Mouse (Mus musculus): Measurements from ENCODE around the gene Olfr878.

Olfr878 gene

GRCm38 (mm10) chr9:37917540-37917939 lies at the start of gene Olfr878:
Gene Olfr878 (plus strand): TSS chr9:37917840.
- no peak for DNase-seq (ENCODE audit: low read depth, low spot score)

- no peak for DNase-seq (ENCODE audit: low read depth, low spot score)
Measured at GRCm38 (mm10) chr9:37870246-37870645, 47.4 kb upstream of the Olfr878 start.

DNA sequence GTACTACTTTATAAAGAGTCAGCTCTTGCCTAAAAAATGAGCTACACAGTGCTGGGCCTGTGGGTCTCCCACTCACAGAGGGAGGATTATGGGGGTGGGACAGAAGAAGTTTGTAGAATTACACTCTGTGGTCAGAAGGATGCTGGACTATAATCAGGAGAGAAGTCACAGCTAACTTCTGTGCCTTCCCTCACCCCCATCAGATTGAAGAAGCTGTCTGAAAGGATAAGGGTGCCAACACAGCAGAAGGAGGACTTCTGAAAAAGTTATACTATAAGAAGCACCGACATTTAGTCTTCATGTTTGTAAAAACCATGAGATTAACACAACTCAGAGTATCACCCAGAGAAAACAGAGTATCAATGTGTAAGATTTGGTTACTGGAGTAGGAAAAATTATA lies 46.5 kb upstream of the Olfr878 start:
- DNase-seq (ENCODE audit: low read depth, low spot score): no peak

- no peak for DNase-seq (ENCODE audit: low read depth, low spot score)
Measured at GRCm38 (mm10) chr9:37871536-37871935, 46.1 kb upstream of the Olfr878 start.

DNA sequence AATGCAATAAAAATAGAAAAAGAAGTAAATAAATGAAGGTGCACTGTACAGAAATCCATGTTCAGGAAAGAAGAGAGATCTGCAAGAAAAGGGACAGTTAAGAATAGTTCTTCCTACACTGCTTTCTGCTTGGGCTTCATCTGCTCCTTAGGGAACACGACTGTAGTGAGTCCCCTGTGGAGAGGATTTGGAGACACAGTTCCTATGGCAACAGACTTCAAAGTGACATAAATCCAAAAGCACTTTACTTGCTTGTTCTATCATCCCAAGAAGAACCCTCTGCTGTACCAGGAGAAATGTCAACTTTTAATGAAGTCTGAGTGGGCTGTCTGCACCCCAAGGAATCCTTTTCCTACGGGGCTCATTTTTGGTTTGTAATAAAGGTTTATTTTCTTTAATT lies 26.7 kb upstream of the Olfr878 start:
- DNase-seq (ENCODE audit: low read depth, low spot score): peak; percentile 42

- DNase-seq (ENCODE audit: low read depth, low spot score): no peak
Measured at GRCm38 (mm10) chr9:37896661-37897060, 21.0 kb upstream of the Olfr878 start, which contains the start of gene Olfr145. Gene Olfr145 (plus strand): TSS chr9:37896724.

DNA sequence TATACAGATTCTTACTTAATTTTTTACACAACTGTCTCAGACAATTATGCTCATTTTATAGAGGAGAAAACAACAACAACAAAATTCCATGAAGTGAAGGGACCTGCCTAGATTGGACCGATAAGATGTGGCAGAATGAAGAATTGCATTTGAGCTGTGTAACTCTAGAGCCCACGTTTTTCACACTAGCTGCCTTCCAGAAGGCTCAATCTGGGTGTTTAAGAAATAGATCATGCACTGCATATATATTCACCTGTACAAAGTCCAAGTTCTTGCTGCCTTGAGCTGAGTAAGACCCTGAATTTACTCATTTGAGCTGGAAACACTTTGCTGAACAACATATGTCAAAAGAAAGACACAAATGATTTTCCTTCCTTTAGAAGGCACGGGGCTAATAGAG lies 12.1 kb upstream of the Olfr878 start:
- DNase-seq (ENCODE audit: low read depth, low spot score): no peak

GRCm38 (mm10) chr9:37918018-37918417 lies 378 bp downstream of the Olfr878 start:
- DNase-seq (ENCODE audit: low read depth, low spot score): no peak

DNA sequence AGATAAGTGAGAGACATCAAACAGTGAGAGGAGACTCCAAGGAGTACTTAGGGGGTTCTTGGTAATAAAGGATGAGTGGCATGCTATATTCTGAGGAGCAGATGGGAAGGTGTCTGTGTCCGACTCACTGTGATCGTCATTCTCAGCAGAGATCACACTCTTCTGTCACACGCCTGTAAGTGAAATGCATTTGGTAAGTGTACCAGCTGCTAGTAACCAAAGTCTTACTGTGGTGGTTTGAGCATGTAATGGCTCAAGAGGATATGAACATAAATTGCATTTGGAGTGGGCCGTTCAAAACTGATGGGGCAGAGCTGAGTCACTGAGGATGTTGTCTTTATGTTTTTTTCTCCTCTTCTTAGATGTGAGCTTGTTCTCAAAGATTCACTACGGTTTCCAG lies 6.6 kb downstream of the Olfr878 start:
- no peak for DNase-seq (ENCODE audit: low read depth, low spot score)

DNA sequence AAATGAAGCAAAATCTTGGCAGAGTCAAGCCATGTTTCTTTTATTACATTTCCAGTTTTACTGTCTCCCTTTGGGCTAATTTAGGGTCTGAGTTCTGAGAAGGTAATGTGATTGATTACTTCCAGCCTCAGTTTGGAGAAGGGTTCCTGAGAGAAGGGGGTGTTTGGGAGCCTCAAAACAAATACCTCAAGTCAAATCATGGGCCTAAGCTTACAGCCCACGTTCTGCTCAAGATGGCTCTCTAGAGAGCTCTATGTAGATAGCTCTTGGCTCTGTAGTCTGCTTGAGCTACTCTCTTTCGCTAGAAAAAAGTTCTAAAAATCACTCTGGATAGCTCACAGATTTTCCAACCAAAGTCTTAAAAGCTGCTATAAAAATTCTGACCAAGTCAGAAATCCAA lies 7.8 kb downstream of the Olfr878 start:
- DNase-seq (ENCODE audit: low read depth, low spot score): no peak

DNA sequence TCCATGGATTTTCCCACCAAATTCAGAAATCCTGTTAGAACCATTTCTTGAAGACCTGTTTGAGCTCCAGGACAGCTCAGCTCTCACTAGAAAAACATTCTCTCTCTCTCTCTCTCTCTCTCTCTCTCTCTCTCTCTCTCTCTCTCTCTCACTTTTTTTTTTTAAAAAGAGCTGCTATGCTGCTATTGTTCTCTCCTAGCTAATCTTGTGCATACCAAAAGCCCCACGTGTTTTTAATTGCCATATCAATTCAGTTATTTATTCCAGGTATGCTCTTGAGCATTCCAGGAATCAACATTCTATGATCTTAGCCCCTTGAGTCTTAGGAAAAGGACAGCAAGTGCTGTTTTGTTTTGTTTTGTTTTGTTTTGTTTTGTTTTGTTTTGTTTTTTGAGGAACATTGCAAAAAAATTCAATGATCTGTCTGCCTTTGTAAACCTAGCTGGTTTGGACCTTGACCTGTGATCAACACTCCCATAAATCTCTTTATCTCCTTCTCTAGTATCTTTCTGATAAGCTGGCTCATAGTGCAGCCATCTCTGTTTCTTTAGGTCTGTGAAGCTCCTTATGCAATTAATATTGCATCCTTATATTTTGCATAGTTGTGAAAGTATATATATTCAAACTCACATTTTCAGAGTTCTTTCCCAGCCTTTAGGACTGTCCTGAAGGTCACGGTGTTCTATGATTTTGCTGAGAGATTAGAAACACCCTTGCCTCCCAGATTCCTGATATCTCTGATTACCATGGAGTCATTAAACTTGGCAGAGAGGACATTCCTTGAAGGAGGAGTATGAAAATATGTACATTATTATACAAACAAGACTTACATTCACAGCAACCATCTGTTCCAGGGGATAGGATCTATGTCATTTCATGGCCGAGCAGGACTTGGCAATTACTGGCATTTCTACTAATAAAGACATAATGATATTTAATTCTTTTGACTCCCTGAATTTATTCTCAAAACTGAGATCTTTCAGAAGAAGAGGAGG lies 8.7 kb downstream of the Olfr878 start:
- no peak for DNase-seq (ENCODE audit: low read depth, low spot score)

GRCm38 (mm10) chr9:37932519-37932918 lies 14.9 kb downstream of the Olfr878 start:
- DNase-seq (ENCODE audit: low read depth, low spot score): peak; percentile 62

- DNase-seq (ENCODE audit: low read depth, low spot score): no peak
Measured at GRCm38 (mm10) chr9:37934146-37934545, 16.5 kb downstream of the Olfr878 start.

GRCm38 (mm10) chr9:37941167-37941566 lies 23.5 kb downstream of the Olfr878 start:
- DNase-seq (ENCODE audit: low read depth, low spot score): no peak
